Mouse (Mus musculus) forebrain, embryonic 16.5 days (tissue): ENCODE measurements around the gene Bcl7a. TPM values are rescaled to one million over a fixed set of nuclear protein-coding genes. Genes with fewer than 3 reads are reported as not detected.

ENCODE experiments used
- ATAC-seq: fragments of 200-750 bp; cut with Nextera tagmentation; 2 replicates; pipeline ENCODE4 v1.8.0; 2017; ENCODE audit warnings: mild to moderate bottlenecking, moderate library complexity
- H3K27ac ChIP-seq: fragments of 300-500 bp; sonication (generic); 2 replicates; pipeline ENCODE4 v1.5.1; 2014; ENCODE audit warnings: low read length, control low read depth
- H3K27me3 ChIP-seq: fragments of 300-500 bp; sonication (generic); replicated peaks from 2 replicates; pipeline ENCODE4 v1.6.1; 2014; ENCODE audit warnings: low read length; ENCODE audit not compliant: control insufficient read depth, insufficient read depth
- H3K36me3 ChIP-seq: fragments of 300-500 bp; sonication (generic); 2 replicates; pipeline ENCODE4 v1.6.1; 2014; ENCODE audit not compliant: control insufficient read depth, insufficient read depth
- H3K4me1 ChIP-seq: fragments of 300-500 bp; sonication (generic); replicated peaks from 2 replicates; pipeline ENCODE4 v1.6.1; 2014; ENCODE audit warnings: low read length; ENCODE audit not compliant: control insufficient read depth, insufficient read depth
- H3K4me2 ChIP-seq: fragments of 300-500 bp; sonication (generic); 2 replicates; pipeline ENCODE4 v1.6.1; 2014; ENCODE audit warnings: mild to moderate bottlenecking, low read length, control low read depth
- H3K4me3 ChIP-seq: fragments of 300-500 bp; sonication (generic); replicated peaks from 2 replicates; pipeline ENCODE4 v1.5.1; 2014; ENCODE audit warnings: mild to moderate bottlenecking, low read length, control low read depth
- H3K9ac ChIP-seq: fragments of 300-500 bp; sonication (generic); replicated peaks from 2 replicates; pipeline ENCODE4 v1.6.1; 2014; ENCODE audit warnings: low read depth, low read length, control low read depth
- H3K9me3 ChIP-seq: fragments of 300-500 bp; sonication (generic); 2 replicates; pipeline ENCODE4 v1.6.1; 2016; ENCODE audit warnings: low read length; ENCODE audit not compliant: control insufficient read depth
- WGBS: fragments of 180-500 bp; shearing (Covaris S2); extraction: QIAGEN DNeasy Blood & Tissue Kit; methylation state at CpG from one replicate; pipeline ENCODE4 v1.1.7; 2014; 5-methylcytosine and 5-hydroxymethylcytosine counted together
- polyA plus RNA-seq: library from polyadenylated mRNA; unstranded; fragments of >200 nt; fragmentation: Nextera tagmentation; extraction: Ambion mirVana; gene quantifications from 2 replicates; pipeline ENCODE4 v1.2.1, GENCODE M21; 2015

The Bcl7a gene
- polyA plus RNA-seq, 1 experiment from 2014 or later, result 81.9 TPM

- Histone ChIP-seq H3K4me3 (peak overlapping the region; percentile 17; the same call in 1 of the 2 replicates), H3K9ac (0 out of 2 replicates have a peak overlapping the region, but pooled peaks have one; percentile 15)
These were observed 54.2 kb downstream of the Bcl7a start for GRCm38 (mm10) chr5:123397786-123398185.

GRCm38 (mm10) chr5:123398856-123399498 is 55.3 kb downstream of the Bcl7a start:
- H3K9ac ChIP-seq, result no peak overlapping the region
- no peak overlapping the region for H3K4me2 ChIP-seq
- no peak for ATAC-seq
- peaks cover 34% of the 10 kb centered on the region for H3K4me1 ChIP-seq
- H3K4me3 ChIP-seq, result no peak overlapping the region
- WGBS, result 94% methylated on average over 4 of the region's 4 CpGs
- no peaks in the 10 kb centered on the region for H3K27me3 ChIP-seq
- no peaks in the 10 kb centered on the region for H3K36me3 ChIP-seq
- H3K9me3 ChIP-seq, result no peaks in the 10 kb centered on the region
- no peak overlapping the region for H3K27ac ChIP-seq

More at GRCm38 (mm10) chr5:123397786-123398185, 54.2 kb downstream of the Bcl7a start:
- H3K36me3 ChIP-seq, result no peaks in the 10 kb centered on the region
- no peak overlapping the region for H3K27ac ChIP-seq
- H3K4me2 ChIP-seq, result peak overlapping the region; percentile 64
- no peaks in the 10 kb centered on the region for H3K9me3 ChIP-seq
- no peak for ATAC-seq
- no peaks in the 10 kb centered on the region for H3K27me3 ChIP-seq
- H3K4me1 ChIP-seq, result peaks cover 37% of the 10 kb centered on the region
- 87% methylated on average over 11 of the region's 11 CpGs for WGBS

- H3K36me3 ChIP-seq, result no peaks in the 10 kb centered on the region
- peaks cover 3% of the 10 kb centered on the region; the same call in 1 of the 2 replicates for H3K4me1 ChIP-seq
- no peak overlapping the region for H3K4me3 ChIP-seq
- H3K27me3 ChIP-seq, result no peaks in the 10 kb centered on the region
- ATAC-seq, result no peak
- no peaks in the 10 kb centered on the region for H3K9me3 ChIP-seq
- WGBS, result 91% methylated on average over 3 of the region's 3 CpGs
- H3K4me2 ChIP-seq, result no peak overlapping the region
- no peak overlapping the region for H3K9ac ChIP-seq
- no peak overlapping the region for H3K27ac ChIP-seq
These were observed 60.8 kb downstream of the Bcl7a start for GRCm38 (mm10) chr5:123404480-123404879.

GRCm38 (mm10) chr5:123406952-123407351 is 63.3 kb downstream of the Bcl7a start:
- Histone ChIP-seq H3K9ac (no peak overlapping the region), H3K36me3 (no peaks in the 10 kb centered on the region), H3K27me3 (no peaks in the 10 kb centered on the region), H3K4me2 (no peak overlapping the region), H3K27ac (no peak overlapping the region), H3K4me1 (no peaks in the 10 kb centered on the region), H3K9me3 (no peaks in the 10 kb centered on the region), H3K4me3 (no peak overlapping the region)
- WGBS, result 43% methylated on average over 2 of the region's 2 CpGs
- ATAC-seq, result no peak

GRCm38 (mm10) chr5:123408176-123408575 is 64.5 kb downstream of the Bcl7a start:
- Histone ChIP-seq H3K9ac (no peak overlapping the region), H3K4me1 (no peaks in the 10 kb centered on the region), H3K4me3 (no peak overlapping the region), H3K27me3 (no peaks in the 10 kb centered on the region), H3K4me2 (no peak overlapping the region), H3K36me3 (no peaks in the 10 kb centered on the region), H3K9me3 (no peaks in the 10 kb centered on the region), H3K27ac (no peak overlapping the region)
- ATAC-seq, result no peak
- 58% methylated on average over 3 of the region's 3 CpGs for WGBS

GRCm38 (mm10) chr5:123412193-123412592 is 68.6 kb downstream of the Bcl7a start:
- 90% methylated on average over 4 of the region's 4 CpGs for WGBS
- Histone ChIP-seq H3K27me3 (no peaks in the 10 kb centered on the region), H3K27ac (no peak overlapping the region), H3K9ac (no peak overlapping the region), H3K4me3 (no peak overlapping the region), H3K36me3 (no peaks in the 10 kb centered on the region), H3K4me2 (no peak overlapping the region), H3K9me3 (no peaks in the 10 kb centered on the region), H3K4me1 (peaks cover 13% of the 10 kb centered on the region)
- no peak for ATAC-seq

- no peak overlapping the region for H3K4me3 ChIP-seq
- H3K4me2 ChIP-seq, result no peak overlapping the region
- H3K4me1 ChIP-seq, result peaks cover 13% of the 10 kb centered on the region
- no peaks in the 10 kb centered on the region for H3K9me3 ChIP-seq
- 75% methylated on average over 2 of the region's 2 CpGs for WGBS
- ATAC-seq, result no peak
- H3K9ac ChIP-seq, result no peak overlapping the region
- H3K27ac ChIP-seq, result no peak overlapping the region
- H3K36me3 ChIP-seq, result no peaks in the 10 kb centered on the region
- no peaks in the 10 kb centered on the region for H3K27me3 ChIP-seq
These were observed 70.3 kb downstream of the Bcl7a start for GRCm38 (mm10) chr5:123413866-123414363.

- no peak for ATAC-seq
- Histone ChIP-seq H3K36me3 (no peaks in the 10 kb centered on the region), H3K4me3 (no peak overlapping the region), H3K9me3 (no peaks in the 10 kb centered on the region), H3K4me1 (peaks cover 13% of the 10 kb centered on the region), H3K27ac (no peak overlapping the region), H3K9ac (no peak overlapping the region), H3K27me3 (no peaks in the 10 kb centered on the region), H3K4me2 (no peak overlapping the region)
- WGBS, result 80% methylated on average over 3 of the region's 3 CpGs
These were observed 72.5 kb downstream of the Bcl7a start for GRCm38 (mm10) chr5:123416149-123416548.

GRCm38 (mm10) chr5:123416566-123417518 is 73.2 kb downstream of the Bcl7a start:
- Histone ChIP-seq H3K4me3 (no peak overlapping the region), H3K36me3 (no peaks in the 10 kb centered on the region), H3K9ac (no peak overlapping the region), H3K9me3 (no peaks in the 10 kb centered on the region), H3K27ac (no peak overlapping the region), H3K4me2 (no peak overlapping the region), H3K27me3 (no peaks in the 10 kb centered on the region), H3K4me1 (peaks cover 13% of the 10 kb centered on the region)
- 70% methylated on average over 8 of the region's 8 CpGs for WGBS
- ATAC-seq, result no peak
